Mouse (Mus musculus): ENCODE results near the gene Bbs9. TPM values are rescaled to one million over a fixed set of nuclear protein-coding genes. Genes with fewer than 3 reads are reported as not detected.
A peak's percentile ranks its signal among the peaks of the same experiment; 100 is the strongest.

Bbs9 gene
- total RNA-seq, 1 experiment, result 10.3 TPM

DNA sequence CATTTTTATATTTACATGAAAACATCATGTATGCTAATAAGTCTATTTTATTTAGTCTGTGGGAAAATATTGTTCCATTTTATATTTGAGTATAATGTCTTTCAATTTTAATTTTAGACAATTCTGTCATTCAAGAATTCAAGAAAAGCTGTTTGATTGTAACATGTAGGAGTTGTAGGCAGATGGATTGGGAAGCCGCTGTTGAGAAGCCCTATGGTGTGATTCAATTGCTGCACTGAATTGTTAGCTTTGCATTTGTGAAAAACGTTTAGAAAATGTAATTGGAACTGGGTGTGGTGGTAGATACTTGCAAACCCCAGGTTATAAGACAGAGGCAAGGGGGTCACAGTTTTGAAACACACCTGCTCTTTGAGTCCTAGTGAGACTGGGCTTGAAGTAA, 121.1 kb downstream of the Bbs9 start:
- TF ChIP-seq ZC3H11A (IDR thresholded peaks at IDR 0.05; ENCODE audit: borderline replicate concordance, low read depth, low read length), result no peak
- TF ChIP-seq HCFC1 (IDR thresholded peaks at IDR 0.05; ENCODE audit: borderline replicate concordance, insufficient read depth, low read length), result no peak
- no peak for TF ChIP-seq ZNF384 (IDR thresholded peaks at IDR 0.05; ENCODE audit: low read depth, low read length)
- TF ChIP-seq MAFK (IDR thresholded peaks at IDR 0.05; ENCODE audit: insufficient read depth, low read depth, low read length), result no peak
- no peak for TF ChIP-seq CHD2 (IDR thresholded peaks at IDR 0.05; ENCODE audit: low read depth, low read length)
- no peak overlapping the region for H3K27ac ChIP-seq (ENCODE audit: insufficient read depth, low read depth, low read length, poor library complexity, severe bottlenecking)
- no peaks in the 10 kb centered on the region for H3K36me3 ChIP-seq (ENCODE audit: control insufficient read depth, insufficient read depth, low read length, poor library complexity, severe bottlenecking)
- no peak overlapping the region for H3K4me3 ChIP-seq (ENCODE audit: insufficient read depth in 1 of 2, low read depth in 1 of 2, low read length in 2 of 2, poor library complexity in 1 of 2, severe bottlenecking in 1 of 2)
- in situ Hi-C loops (cut with MboI; ENCODE audit: low sequenced_read_pairs in 2 of 2, unreplicated experiment in 2 of 2), result no loop called here
- H3K4me1 ChIP-seq (ENCODE audit: control insufficient read depth in 2 of 2, insufficient read depth in 2 of 2, low read length in 2 of 2, poor library complexity in 1 of 2), result no peaks in the 10 kb centered on the region
- no peak for DNase-seq (ENCODE audit: low read depth, low spot score)
- H3K9ac ChIP-seq (ENCODE audit: insufficient read depth, low read depth, low read length, poor library complexity, severe bottlenecking), result no peak overlapping the region
- H3K9me3 ChIP-seq (ENCODE audit: control insufficient read depth, insufficient read depth, low read depth, low read length), result no peaks in the 10 kb centered on the region

DNA sequence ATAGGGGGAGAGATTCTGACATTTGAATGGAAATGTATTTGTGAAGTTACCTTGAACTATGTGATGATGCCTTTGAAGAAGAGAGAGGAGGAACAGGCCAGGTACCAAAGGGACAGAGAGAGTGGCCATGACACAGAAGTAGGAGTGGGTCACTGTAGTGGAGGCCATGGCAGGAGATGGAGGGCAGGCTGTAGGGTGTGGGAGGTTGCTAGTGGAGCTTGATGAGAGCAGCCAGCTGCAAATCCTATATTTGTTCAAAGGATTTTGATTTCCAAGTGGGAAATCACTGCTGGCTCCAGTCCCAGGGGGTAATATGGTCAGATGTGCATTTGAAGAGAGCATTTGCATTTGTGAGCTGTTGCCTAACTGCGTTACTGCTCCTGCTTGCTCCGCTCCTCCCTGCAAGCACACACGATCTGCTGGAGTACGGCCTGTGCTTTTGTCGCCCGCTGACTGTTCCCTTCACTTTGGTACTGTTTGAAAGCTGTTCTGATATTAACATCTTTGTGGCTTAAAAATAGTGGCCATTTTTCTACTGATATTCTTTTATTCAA, 137.8 kb downstream of the Bbs9 start:
- no peaks in the 10 kb centered on the region for H3K9me3 ChIP-seq (ENCODE audit: control insufficient read depth, insufficient read depth, low read depth, low read length)
- in situ Hi-C loops (cut with MboI; ENCODE audit: low sequenced_read_pairs in 2 of 2, unreplicated experiment in 2 of 2), result no loop called here
- H3K27ac ChIP-seq (ENCODE audit: insufficient read depth, low read depth, low read length, poor library complexity, severe bottlenecking), result no peak overlapping the region
- no peak for DNase-seq (ENCODE audit: low read depth, low spot score)
- no peaks in the 10 kb centered on the region for H3K4me1 ChIP-seq (ENCODE audit: control insufficient read depth in 2 of 2, insufficient read depth in 2 of 2, low read length in 2 of 2, poor library complexity in 1 of 2)
- H3K4me3 ChIP-seq (ENCODE audit: insufficient read depth in 1 of 2, low read depth in 1 of 2, low read length in 2 of 2, poor library complexity in 1 of 2, severe bottlenecking in 1 of 2), result no peak overlapping the region
- H3K9ac ChIP-seq (ENCODE audit: insufficient read depth, low read depth, low read length, poor library complexity, severe bottlenecking), result no peak overlapping the region
- no peaks in the 10 kb centered on the region for H3K36me3 ChIP-seq (ENCODE audit: control insufficient read depth, insufficient read depth, low read length, poor library complexity, severe bottlenecking)
- no peak for TF ChIP-seq CHD2 (IDR thresholded peaks at IDR 0.05; ENCODE audit: low read depth, low read length)
- TF ChIP-seq ZNF384 (IDR thresholded peaks at IDR 0.05; ENCODE audit: low read depth, low read length), result no peak

DNA sequence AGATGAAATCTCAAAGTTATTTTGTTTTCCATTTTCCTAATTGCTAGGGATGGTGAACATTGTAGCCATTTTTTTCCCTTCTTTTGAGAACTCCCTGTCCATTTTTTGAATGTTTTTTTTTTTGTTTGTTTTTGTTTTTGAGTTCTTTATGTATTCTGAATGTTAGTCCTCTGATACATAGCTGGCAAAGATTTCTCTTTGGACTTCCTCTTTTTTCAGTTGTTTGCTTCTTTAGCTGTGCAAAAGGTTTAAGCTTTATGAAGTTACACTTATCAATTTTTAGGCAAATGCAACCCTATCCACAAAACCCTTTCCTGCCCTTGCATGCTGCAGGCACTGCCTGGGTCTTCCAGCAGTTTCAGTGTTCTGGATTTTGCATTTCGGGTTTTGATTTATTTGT, 143.7 kb downstream of the Bbs9 start:
- no peaks in the 10 kb centered on the region for H3K36me3 ChIP-seq (ENCODE audit: control insufficient read depth, insufficient read depth, low read length, poor library complexity, severe bottlenecking)
- DNase-seq (ENCODE audit: low read depth, low spot score), result no peak
- H3K4me1 ChIP-seq (ENCODE audit: control insufficient read depth in 2 of 2, insufficient read depth in 2 of 2, low read length in 2 of 2, poor library complexity in 1 of 2), result no peaks in the 10 kb centered on the region
- no peak overlapping the region for H3K4me3 ChIP-seq (ENCODE audit: insufficient read depth in 1 of 2, low read depth in 1 of 2, low read length in 2 of 2, poor library complexity in 1 of 2, severe bottlenecking in 1 of 2)
- H3K9ac ChIP-seq (ENCODE audit: insufficient read depth, low read depth, low read length, poor library complexity, severe bottlenecking), result no peak overlapping the region
- no peaks in the 10 kb centered on the region for H3K9me3 ChIP-seq (ENCODE audit: control insufficient read depth, insufficient read depth, low read depth, low read length)
- TF ChIP-seq CHD2 (IDR thresholded peaks at IDR 0.05; ENCODE audit: low read depth, low read length) (no peak), MAFK (IDR thresholded peaks at IDR 0.05; ENCODE audit: insufficient read depth, low read depth, low read length) (no peak), ZNF384 (IDR thresholded peaks at IDR 0.05; ENCODE audit: low read depth, low read length) (no peak), HCFC1 (IDR thresholded peaks at IDR 0.05; ENCODE audit: borderline replicate concordance, insufficient read depth, low read length) (no peak), ZC3H11A (IDR thresholded peaks at IDR 0.05; ENCODE audit: borderline replicate concordance, low read depth, low read length) (no peak)
- H3K27ac ChIP-seq (ENCODE audit: insufficient read depth, low read depth, low read length, poor library complexity, severe bottlenecking), result no peak overlapping the region
- in situ Hi-C loops (cut with MboI; ENCODE audit: low sequenced_read_pairs in 2 of 2, unreplicated experiment in 2 of 2), result no loop called here

DNA sequence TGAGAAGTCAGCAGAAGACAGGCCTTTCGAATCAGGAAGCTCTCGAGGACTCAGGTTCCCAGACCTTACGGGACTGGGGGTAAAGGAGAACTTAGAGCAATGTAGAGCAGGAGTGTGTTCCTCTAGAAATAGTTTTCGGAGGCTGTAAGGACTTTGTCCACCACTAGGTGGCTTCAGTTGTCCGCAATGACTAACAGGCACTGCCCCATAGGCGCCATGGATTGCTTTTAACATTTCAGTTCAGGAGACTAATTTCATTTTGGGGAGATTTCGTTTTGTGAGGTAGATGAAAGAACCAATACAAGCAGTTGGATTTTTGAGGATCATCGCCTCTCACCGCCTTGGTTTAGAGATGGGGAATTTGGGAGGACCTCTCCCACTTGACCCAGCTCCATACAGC, 149.5 kb downstream of the Bbs9 start:
- TF ChIP-seq HCFC1 (IDR thresholded peaks at IDR 0.05; ENCODE audit: borderline replicate concordance, insufficient read depth, low read length), result no peak
- no peak for TF ChIP-seq ZNF384 (IDR thresholded peaks at IDR 0.05; ENCODE audit: low read depth, low read length)
- TF ChIP-seq ZC3H11A (IDR thresholded peaks at IDR 0.05; ENCODE audit: borderline replicate concordance, low read depth, low read length), result 0 out of 2 replicates have a peak, but pooled peaks have one; percentile 17
- TF ChIP-seq CHD2 (IDR thresholded peaks at IDR 0.05; ENCODE audit: low read depth, low read length), result no peak
- TF ChIP-seq MAFK (IDR thresholded peaks at IDR 0.05; ENCODE audit: insufficient read depth, low read depth, low read length), result no peak
- no peak overlapping the region for H3K9ac ChIP-seq (ENCODE audit: insufficient read depth, low read depth, low read length, poor library complexity, severe bottlenecking)
- no peaks in the 10 kb centered on the region for H3K36me3 ChIP-seq (ENCODE audit: control insufficient read depth, insufficient read depth, low read length, poor library complexity, severe bottlenecking)
- H3K4me3 ChIP-seq (ENCODE audit: insufficient read depth in 1 of 2, low read depth in 1 of 2, low read length in 2 of 2, poor library complexity in 1 of 2, severe bottlenecking in 1 of 2), result no peak overlapping the region
- in situ Hi-C loops (cut with MboI; ENCODE audit: low sequenced_read_pairs in 2 of 2, unreplicated experiment in 2 of 2), result no loop called here
- H3K9me3 ChIP-seq (ENCODE audit: control insufficient read depth, insufficient read depth, low read depth, low read length), result no peaks in the 10 kb centered on the region
- H3K27ac ChIP-seq (ENCODE audit: insufficient read depth, low read depth, low read length, poor library complexity, severe bottlenecking), result no peak overlapping the region
- no peaks in the 10 kb centered on the region for H3K4me1 ChIP-seq (ENCODE audit: control insufficient read depth in 2 of 2, insufficient read depth in 2 of 2, low read length in 2 of 2, poor library complexity in 1 of 2)
- peak; percentile 35 for DNase-seq (ENCODE audit: low read depth, low spot score)

DNA sequence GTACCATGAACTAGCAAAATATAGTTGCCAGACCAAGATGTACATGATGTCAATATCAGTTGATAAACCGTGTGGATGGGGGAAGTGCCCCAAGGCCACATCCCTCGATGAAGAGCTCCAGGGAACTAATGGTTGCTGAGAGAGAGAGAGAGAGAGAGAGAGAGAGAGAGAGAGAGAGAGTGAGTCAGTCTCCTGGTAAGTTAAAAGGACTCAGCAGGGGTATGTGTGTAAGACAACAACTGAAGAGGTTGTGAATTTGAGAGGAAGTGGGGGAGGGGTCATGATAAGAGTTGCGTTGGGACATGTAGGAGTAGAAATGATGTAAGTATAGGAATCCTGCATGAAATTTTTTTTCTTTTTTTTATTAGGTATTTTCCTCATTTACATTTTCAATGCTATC, 150.5 kb downstream of the Bbs9 start:
- TF ChIP-seq ZNF384 (IDR thresholded peaks at IDR 0.05; ENCODE audit: low read depth, low read length) (no peak), HCFC1 (IDR thresholded peaks at IDR 0.05; ENCODE audit: borderline replicate concordance, insufficient read depth, low read length) (no peak), ZC3H11A (IDR thresholded peaks at IDR 0.05; ENCODE audit: borderline replicate concordance, low read depth, low read length) (no peak), MAFK (IDR thresholded peaks at IDR 0.05; ENCODE audit: insufficient read depth, low read depth, low read length) (no peak), CHD2 (IDR thresholded peaks at IDR 0.05; ENCODE audit: low read depth, low read length) (no peak)

More for the DNA sequence above, 150.5 kb downstream of the Bbs9 start:
- Histone ChIP-seq H3K9me3 (ENCODE audit: control insufficient read depth, insufficient read depth, low read depth, low read length) (no peaks in the 10 kb centered on the region), H3K4me1 (ENCODE audit: control insufficient read depth in 2 of 2, insufficient read depth in 2 of 2, low read length in 2 of 2, poor library complexity in 1 of 2) (no peaks in the 10 kb centered on the region), H3K4me3 (ENCODE audit: insufficient read depth in 1 of 2, low read depth in 1 of 2, low read length in 2 of 2, poor library complexity in 1 of 2, severe bottlenecking in 1 of 2) (no peak overlapping the region), H3K9ac (ENCODE audit: insufficient read depth, low read depth, low read length, poor library complexity, severe bottlenecking) (no peak overlapping the region), H3K36me3 (ENCODE audit: control insufficient read depth, insufficient read depth, low read length, poor library complexity, severe bottlenecking) (no peaks in the 10 kb centered on the region), H3K27ac (ENCODE audit: insufficient read depth, low read depth, low read length, poor library complexity, severe bottlenecking) (no peak overlapping the region)
- in situ Hi-C loops (cut with MboI; ENCODE audit: low sequenced_read_pairs in 2 of 2, unreplicated experiment in 2 of 2), result no loop called here
- no peak for DNase-seq (ENCODE audit: low read depth, low spot score)

Measured in ES-E14 (cell line).